Comparison of ENCODE assay signal across 1 mouse cellular context in the genomic region with DNA sequence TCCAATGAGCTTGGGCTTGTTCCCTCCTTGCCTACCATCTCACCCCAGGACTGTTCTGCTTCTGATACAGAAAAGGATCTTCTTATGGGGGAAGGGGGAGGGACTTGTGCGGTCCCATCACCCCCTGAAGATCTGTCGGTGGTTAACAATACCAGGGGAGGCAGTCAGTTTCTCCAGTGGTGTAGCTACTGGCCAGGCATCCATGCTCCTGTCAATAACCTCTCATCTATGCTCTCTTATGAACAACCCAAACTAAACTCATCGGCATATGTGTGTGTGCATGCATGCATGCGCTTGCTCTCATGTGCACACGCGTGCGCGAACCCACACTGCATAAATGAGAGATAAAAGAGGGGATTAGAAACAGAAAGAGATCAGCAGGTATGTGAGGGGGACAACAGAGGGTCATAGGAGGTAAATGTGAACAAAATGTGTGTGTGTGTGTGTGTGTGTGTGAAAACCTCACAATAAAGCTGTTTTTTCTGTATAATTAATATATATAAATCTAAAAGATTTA.
TF ChIP-seq lines count a peak whose summit lies in the region.

No protein-coding gene starts in this region.

TF ChIP-seq in CH12.LX, 34 proteins besides CTCF, POLR2A, EP300 and RAD21 (continued from another document):
- TF ChIP-seq JUND (conservative IDR thresholded peaks at IDR 0.05; ENCODE audit: low read depth, low read length) (no peak), POLR2AphosphoS2 (IDR thresholded peaks at IDR 0.05; ENCODE audit: low read depth, low read length) (no peak), MEF2A (IDR thresholded peaks at IDR 0.05; ENCODE audit: borderline replicate concordance, low read depth, low read length) (no peak), ETS1 (conservative IDR thresholded peaks at IDR 0.05; ENCODE audit: low read depth, low read length) (no peak)
TF ChIP-seq in CH12.LX: peak in this region for 1.
